Mouse (Mus musculus): ENCODE results near the gene March6. TPM values are rescaled to one million over a fixed set of nuclear protein-coding genes. Genes with fewer than 3 reads are reported as not detected.

March6 gene
- polyA plus RNA-seq, 1 experiment from 2014 or later, result 15.8 TPM

- no peaks in the 10 kb centered on the region for H3K9me3 ChIP-seq (replicated peaks; ENCODE audit: control insufficient read depth, low read length)
- 52% methylated on average over 5 of the region's 5 CpGs for WGBS (ENCODE audit: insufficient replicate concordance)
- no peak for ATAC-seq (ENCODE audit: low read depth)
Measured at GRCm38 (mm10) chr15:31547421-31547820, 16.6 kb upstream of the March6 start.

GRCm38 (mm10) chr15:31546291-31546690, 15.4 kb upstream of the March6 start:
- H3K9me3 ChIP-seq (replicated peaks; ENCODE audit: control insufficient read depth, low read length), result no peaks in the 10 kb centered on the region
- 78% methylated on average over 6 of the region's 6 CpGs for WGBS (ENCODE audit: insufficient replicate concordance)
- ATAC-seq (ENCODE audit: low read depth), result no peak
- H3K4me1 ChIP-seq (ENCODE audit: control insufficient read depth, low read depth, low read length), result peaks cover 22% of the 10 kb centered on the region
- no peaks in the 10 kb centered on the region for H3K27me3 ChIP-seq (ENCODE audit: control insufficient read depth, insufficient read depth, low read depth, low read length)
- H3K4me3 ChIP-seq (ENCODE audit: low read depth, low read length), result no peak overlapping the region
- H3K27ac ChIP-seq (ENCODE audit: low read length), result no peak overlapping the region
- H3K9ac ChIP-seq (ENCODE audit: low read depth, low read length), result no peak overlapping the region
- H3K36me3 ChIP-seq (ENCODE audit: control insufficient read depth, insufficient read depth), result no peaks in the 10 kb centered on the region
- H3K4me2 ChIP-seq (ENCODE audit: low read depth, low read length), result no peak overlapping the region

More at GRCm38 (mm10) chr15:31547421-31547820, 16.6 kb upstream of the March6 start:
- H3K4me2 ChIP-seq (ENCODE audit: low read depth, low read length), result no peak overlapping the region
- no peak overlapping the region for H3K27ac ChIP-seq (ENCODE audit: low read length)
- no peaks in the 10 kb centered on the region for H3K27me3 ChIP-seq (ENCODE audit: control insufficient read depth, insufficient read depth, low read depth, low read length)
- H3K4me1 ChIP-seq (ENCODE audit: control insufficient read depth, low read depth, low read length), result peaks cover 11% of the 10 kb centered on the region
- H3K4me3 ChIP-seq (ENCODE audit: low read depth, low read length), result no peak overlapping the region
- no peaks in the 10 kb centered on the region for H3K36me3 ChIP-seq (ENCODE audit: control insufficient read depth, insufficient read depth)
- H3K9ac ChIP-seq (ENCODE audit: low read depth, low read length), result no peak overlapping the region

GRCm38 (mm10) chr15:31545058-31545457, 14.2 kb upstream of the March6 start:
- Histone ChIP-seq H3K27me3 (ENCODE audit: control insufficient read depth, insufficient read depth, low read depth, low read length) (no peaks in the 10 kb centered on the region), H3K36me3 (ENCODE audit: control insufficient read depth, insufficient read depth) (no peaks in the 10 kb centered on the region), H3K9me3 (replicated peaks; ENCODE audit: control insufficient read depth, low read length) (no peaks in the 10 kb centered on the region), H3K27ac (ENCODE audit: low read length) (no peak overlapping the region), H3K4me1 (ENCODE audit: control insufficient read depth, low read depth, low read length) (peaks cover 35% of the 10 kb centered on the region), H3K4me2 (ENCODE audit: low read depth, low read length) (no peak overlapping the region), H3K4me3 (ENCODE audit: low read depth, low read length) (no peak overlapping the region), H3K9ac (ENCODE audit: low read depth, low read length) (no peak overlapping the region)
- no peak; the same call in 1 of the 2 replicates for ATAC-seq (ENCODE audit: low read depth)
- WGBS (ENCODE audit: insufficient replicate concordance), result 52% methylated on average over 1 of the region's 1 CpGs

- H3K4me1 ChIP-seq (ENCODE audit: control insufficient read depth, low read depth, low read length), result peaks cover 48% of the 10 kb centered on the region
- ATAC-seq (ENCODE audit: low read depth), result no peak
- H3K36me3 ChIP-seq (ENCODE audit: control insufficient read depth, insufficient read depth), result no peaks in the 10 kb centered on the region
- WGBS (ENCODE audit: insufficient replicate concordance), result 1% methylated on average over 3 of the region's 3 CpGs
- H3K9me3 ChIP-seq (replicated peaks; ENCODE audit: control insufficient read depth, low read length), result no peaks in the 10 kb centered on the region
- no peak overlapping the region for H3K4me3 ChIP-seq (ENCODE audit: low read depth, low read length)
- no peaks in the 10 kb centered on the region for H3K27me3 ChIP-seq (ENCODE audit: control insufficient read depth, insufficient read depth, low read depth, low read length)
- no peak overlapping the region for H3K4me2 ChIP-seq (ENCODE audit: low read depth, low read length)
- no peak overlapping the region for H3K27ac ChIP-seq (ENCODE audit: low read length)
- H3K9ac ChIP-seq (ENCODE audit: low read depth, low read length), result no peak overlapping the region
Measured at GRCm38 (mm10) chr15:31543246-31543645, 12.4 kb upstream of the March6 start.

- Histone ChIP-seq H3K4me2 (ENCODE audit: low read depth, low read length) (peak overlapping the region; percentile 18), H3K9me3 (replicated peaks; ENCODE audit: control insufficient read depth, low read length) (no peaks in the 10 kb centered on the region), H3K9ac (ENCODE audit: low read depth, low read length) (no peak overlapping the region), H3K36me3 (ENCODE audit: control insufficient read depth, insufficient read depth) (no peaks in the 10 kb centered on the region), H3K4me1 (ENCODE audit: control insufficient read depth, low read depth, low read length) (peaks cover 48% of the 10 kb centered on the region), H3K4me3 (ENCODE audit: low read depth, low read length) (no peak overlapping the region), H3K27me3 (ENCODE audit: control insufficient read depth, insufficient read depth, low read depth, low read length) (no peaks in the 10 kb centered on the region), H3K27ac (ENCODE audit: low read length) (peak overlapping the region; percentile 40)
- 12% methylated on average over 10 of the region's 10 CpGs for WGBS (ENCODE audit: insufficient replicate concordance)
- ATAC-seq (ENCODE audit: low read depth), result no peak
Measured at GRCm38 (mm10) chr15:31542013-31542958, 11.4 kb upstream of the March6 start.

- 11% methylated on average over 1 of the region's 1 CpGs for WGBS (ENCODE audit: insufficient replicate concordance)
- peak overlapping the region; percentile 48 for H3K4me3 ChIP-seq (ENCODE audit: low read depth, low read length)
- no peaks in the 10 kb centered on the region for H3K27me3 ChIP-seq (ENCODE audit: control insufficient read depth, insufficient read depth, low read depth, low read length)
- H3K36me3 ChIP-seq (ENCODE audit: control insufficient read depth, insufficient read depth), result no peaks in the 10 kb centered on the region
- peak; percentile 20 for ATAC-seq (ENCODE audit: low read depth)
- no peaks in the 10 kb centered on the region for H3K9me3 ChIP-seq (replicated peaks; ENCODE audit: control insufficient read depth, low read length)
- peaks cover 60% of the 10 kb centered on the region for H3K4me1 ChIP-seq (ENCODE audit: control insufficient read depth, low read depth, low read length)
- H3K4me2 ChIP-seq (ENCODE audit: low read depth, low read length), result peak overlapping the region; percentile 61
- H3K27ac ChIP-seq (ENCODE audit: low read length), result peak overlapping the region; percentile 80
- peak overlapping the region; percentile 67 for H3K9ac ChIP-seq (ENCODE audit: low read depth, low read length)
Measured at GRCm38 (mm10) chr15:31540513-31540802, 9.6 kb upstream of the March6 start.

- Histone ChIP-seq H3K4me1 (ENCODE audit: control insufficient read depth, low read depth, low read length) (peaks cover 60% of the 10 kb centered on the region), H3K27ac (ENCODE audit: low read length) (peak overlapping the region; percentile 80), H3K36me3 (ENCODE audit: control insufficient read depth, insufficient read depth) (no peaks in the 10 kb centered on the region), H3K9me3 (replicated peaks; ENCODE audit: control insufficient read depth, low read length) (no peaks in the 10 kb centered on the region), H3K4me2 (ENCODE audit: low read depth, low read length) (peak overlapping the region; percentile 61), H3K27me3 (ENCODE audit: control insufficient read depth, insufficient read depth, low read depth, low read length) (no peaks in the 10 kb centered on the region), H3K4me3 (ENCODE audit: low read depth, low read length) (peak overlapping the region; percentile 48), H3K9ac (ENCODE audit: low read depth, low read length) (peak overlapping the region; percentile 67)
- peak; percentile 85 for ATAC-seq (ENCODE audit: low read depth)
- 14% methylated on average over 9 of the region's 9 CpGs for WGBS (ENCODE audit: insufficient replicate concordance)
Measured at GRCm38 (mm10) chr15:31539643-31540512, 9.0 kb upstream of the March6 start.

GRCm38 (mm10) chr15:31538346-31538745, 7.5 kb upstream of the March6 start:
- 74% methylated on average over 3 of the region's 3 CpGs for WGBS (ENCODE audit: insufficient replicate concordance)
- no peak for ATAC-seq (ENCODE audit: low read depth)
- peaks cover 71% of the 10 kb centered on the region for H3K4me1 ChIP-seq (ENCODE audit: control insufficient read depth, low read depth, low read length)

More at GRCm38 (mm10) chr15:31538346-31538745, 7.5 kb upstream of the March6 start:
- H3K27ac ChIP-seq (ENCODE audit: low read length), result no peak overlapping the region
- no peak overlapping the region for H3K4me2 ChIP-seq (ENCODE audit: low read depth, low read length)
- H3K27me3 ChIP-seq (ENCODE audit: control insufficient read depth, insufficient read depth, low read depth, low read length), result no peaks in the 10 kb centered on the region
- no peak overlapping the region for H3K4me3 ChIP-seq (ENCODE audit: low read depth, low read length)
- H3K36me3 ChIP-seq (ENCODE audit: control insufficient read depth, insufficient read depth), result no peaks in the 10 kb centered on the region
- H3K9ac ChIP-seq (ENCODE audit: low read depth, low read length), result no peak overlapping the region
- no peaks in the 10 kb centered on the region for H3K9me3 ChIP-seq (replicated peaks; ENCODE audit: control insufficient read depth, low read length)

Data from liver, embryonic 16.5 days (tissue).